Mouse (Mus musculus): Measurements from ENCODE around the gene Sf3b3. TPM values are rescaled to one million over a fixed set of nuclear protein-coding genes. Genes with fewer than 3 reads are reported as not detected.
"Not testable (repeated sequence)": the region's sequence is repeated elsewhere in the genome, so short reads cannot be mapped to it uniquely, and the experiment has no call there.

The Sf3b3 gene
- total RNA-seq, 2 experiments from 2014 or later: 46.5 to 60.3 TPM

DNA sequence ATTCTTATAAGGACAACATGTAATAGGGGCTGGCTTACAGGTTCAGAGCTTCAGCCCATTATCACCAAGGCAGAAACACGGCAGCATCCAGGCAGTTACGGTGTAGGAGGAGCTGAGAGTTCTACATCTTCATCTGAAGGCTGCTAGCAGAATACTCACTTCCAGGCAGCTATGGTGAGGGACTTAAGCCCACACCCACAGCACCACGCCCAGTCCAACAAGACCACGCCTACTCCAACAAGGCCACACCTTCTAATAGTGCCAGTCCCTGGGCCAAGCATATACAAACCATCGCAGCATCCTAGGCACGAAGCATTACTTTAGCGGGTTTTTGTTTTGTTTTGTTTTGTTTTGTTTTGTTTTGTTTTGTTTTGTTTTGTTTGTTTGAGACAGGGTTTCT, 60.1 kb downstream of the Sf3b3 start:
- not testable (repeated sequence) for ATAC-seq (replicated peaks; ENCODE audit: low FRiP score, poor library complexity, severe bottlenecking)

GRCm38 (mm10) chr8:110785366-110785765, 61.2 kb downstream of the Sf3b3 start:
- ATAC-seq (replicated peaks; ENCODE audit: low FRiP score, poor library complexity, severe bottlenecking): no peak

- ATAC-seq (replicated peaks; ENCODE audit: low FRiP score, poor library complexity, severe bottlenecking): no peak
These were observed 66.5 kb downstream of the Sf3b3 start for GRCm38 (mm10) chr8:110779924-110780718.

DNA sequence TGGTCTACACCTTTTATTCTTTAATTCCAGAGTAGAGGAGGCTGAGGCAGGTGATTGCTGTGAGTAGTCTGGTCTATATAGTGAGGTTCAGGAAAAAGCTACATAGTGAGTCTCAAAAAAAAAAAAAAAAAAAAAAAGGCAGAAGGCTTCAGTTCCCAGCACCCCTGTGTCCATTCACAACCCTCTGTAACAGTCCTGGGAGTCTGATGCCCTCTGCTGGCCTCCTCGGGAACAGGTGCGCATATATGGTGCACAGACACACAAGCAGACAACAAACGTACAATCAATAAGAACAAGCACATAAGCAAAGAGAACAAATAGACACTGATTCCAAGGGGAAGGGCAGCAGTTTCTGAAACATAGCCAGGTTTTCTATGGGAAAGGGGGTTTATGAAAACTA, 70.3 kb downstream of the Sf3b3 start:
- no peak for ATAC-seq (replicated peaks; ENCODE audit: low FRiP score, poor library complexity, severe bottlenecking)

DNA sequence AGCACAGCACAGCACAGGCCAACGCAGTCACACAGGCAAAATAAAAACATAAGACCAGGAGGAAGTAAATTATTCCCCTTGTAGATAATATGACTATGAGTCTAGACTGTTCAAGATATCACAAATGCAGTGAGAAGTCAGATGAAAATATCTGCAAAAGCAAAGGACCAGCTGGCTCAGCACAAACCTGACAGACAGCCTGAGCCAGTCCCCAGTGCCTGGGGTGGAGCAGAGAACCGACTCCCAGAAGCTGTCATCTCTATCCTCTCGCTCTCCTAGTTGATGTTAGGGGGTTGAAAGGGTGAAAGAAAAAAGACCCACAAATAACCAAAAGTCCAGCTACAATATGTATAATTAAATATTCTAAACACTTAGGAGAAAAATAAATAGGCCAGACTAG, 70.9 kb downstream of the Sf3b3 start:
- ATAC-seq (replicated peaks; ENCODE audit: low FRiP score, poor library complexity, severe bottlenecking): no peak

GRCm38 (mm10) chr8:110775316-110775715, 71.3 kb downstream of the Sf3b3 start:
- 0 out of 2 replicates have a peak, but pooled peaks have one; percentile 39 for ATAC-seq (replicated peaks; ENCODE audit: low FRiP score, poor library complexity, severe bottlenecking)

DNA sequence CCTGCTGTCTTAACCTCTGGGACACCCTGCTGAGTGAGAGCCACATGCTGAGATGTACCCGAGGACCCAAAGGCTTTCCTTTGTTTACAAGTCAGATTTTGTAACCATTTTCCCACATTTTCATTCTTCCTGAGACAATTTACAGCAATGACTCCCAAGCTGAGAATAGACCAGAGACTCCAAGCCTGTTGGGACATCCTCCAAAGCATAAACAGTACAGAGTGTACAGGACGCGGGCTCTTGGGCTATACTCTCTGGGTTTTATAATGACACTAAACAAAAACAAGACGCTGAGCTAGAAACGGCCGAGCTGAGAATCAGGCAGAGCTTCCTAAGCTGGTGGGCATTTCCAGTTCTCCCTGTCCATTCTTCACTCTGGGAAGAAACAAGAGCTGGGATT, 71.9 kb downstream of the Sf3b3 start:
- ATAC-seq (replicated peaks; ENCODE audit: low FRiP score, poor library complexity, severe bottlenecking): no peak

- ATAC-seq (replicated peaks; ENCODE audit: low FRiP score, poor library complexity, severe bottlenecking): no peak
These were observed 72.5 kb downstream of the Sf3b3 start for GRCm38 (mm10) chr8:110774047-110774446.

DNA sequence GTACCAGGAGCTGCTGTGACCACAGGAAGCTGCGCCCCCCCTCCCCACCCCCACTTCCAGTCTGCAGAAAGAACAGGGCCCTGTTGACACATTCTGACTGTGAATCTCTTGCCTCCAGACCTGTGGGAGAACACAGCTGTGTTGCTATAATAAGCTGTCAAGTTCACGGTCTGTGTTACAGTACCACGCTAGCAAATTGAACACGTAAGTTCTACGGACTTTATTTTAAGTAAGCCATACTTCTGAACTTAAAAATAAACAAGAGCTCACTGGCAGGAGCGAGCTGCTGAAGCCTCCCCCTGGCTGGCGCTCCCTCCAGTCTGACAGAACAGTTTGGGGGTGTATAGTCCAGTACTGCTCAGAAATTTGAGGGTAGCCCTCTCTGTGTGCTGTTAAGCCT, 74.1 kb downstream of the Sf3b3 start:
- ATAC-seq (replicated peaks; ENCODE audit: low FRiP score, poor library complexity, severe bottlenecking): no peak

GRCm38 (mm10) chr8:110767261-110767660, 79.3 kb downstream of the Sf3b3 start:
- ATAC-seq (replicated peaks; ENCODE audit: low FRiP score, poor library complexity, severe bottlenecking): no peak

GRCm38 (mm10) chr8:110764671-110765070, 81.9 kb downstream of the Sf3b3 start:
- ATAC-seq (replicated peaks; ENCODE audit: low FRiP score, poor library complexity, severe bottlenecking): no peak

DNA sequence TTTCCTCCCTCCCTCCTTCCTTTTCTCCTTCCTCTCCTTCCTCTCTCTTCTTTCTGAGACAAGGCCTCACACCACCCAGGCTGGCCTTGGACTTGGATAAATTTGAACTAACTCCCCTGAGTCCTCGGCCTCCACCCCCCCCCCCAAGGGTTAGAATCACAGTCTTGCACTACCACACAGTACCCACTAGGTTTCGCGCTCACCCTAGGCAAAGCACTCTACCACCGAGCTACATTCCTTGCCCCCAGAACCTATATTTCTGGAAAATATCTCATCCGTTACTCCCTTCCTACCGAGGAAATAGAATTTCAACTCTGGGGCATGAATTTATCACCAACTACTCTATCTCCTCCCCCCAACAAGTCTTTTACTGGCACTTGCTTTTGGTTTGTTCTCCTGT, 84.6 kb downstream of the Sf3b3 start:
- no peak for ATAC-seq (replicated peaks; ENCODE audit: low FRiP score, poor library complexity, severe bottlenecking)

DNA sequence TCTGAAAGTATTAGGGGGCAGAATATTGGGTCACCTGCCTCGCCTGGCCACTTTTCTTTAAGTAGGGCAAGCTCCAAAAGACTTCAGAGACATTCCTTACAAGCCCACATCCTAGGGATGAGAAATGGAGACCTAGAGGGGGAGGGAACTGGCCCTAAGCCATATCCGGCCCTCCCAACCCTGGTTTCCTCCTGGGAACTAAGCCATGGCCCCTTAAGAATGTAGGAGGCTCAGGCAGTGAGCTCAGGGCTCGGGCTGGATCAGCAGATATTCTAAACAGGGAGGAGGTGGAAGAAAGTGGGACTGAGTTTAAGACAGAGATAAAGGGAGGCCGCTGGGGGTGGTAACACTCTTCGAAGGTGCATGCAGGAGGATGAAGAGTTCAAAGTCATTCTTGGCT, 85.4 kb downstream of the Sf3b3 start:
- ATAC-seq (replicated peaks; ENCODE audit: low FRiP score, poor library complexity, severe bottlenecking): no peak

DNA sequence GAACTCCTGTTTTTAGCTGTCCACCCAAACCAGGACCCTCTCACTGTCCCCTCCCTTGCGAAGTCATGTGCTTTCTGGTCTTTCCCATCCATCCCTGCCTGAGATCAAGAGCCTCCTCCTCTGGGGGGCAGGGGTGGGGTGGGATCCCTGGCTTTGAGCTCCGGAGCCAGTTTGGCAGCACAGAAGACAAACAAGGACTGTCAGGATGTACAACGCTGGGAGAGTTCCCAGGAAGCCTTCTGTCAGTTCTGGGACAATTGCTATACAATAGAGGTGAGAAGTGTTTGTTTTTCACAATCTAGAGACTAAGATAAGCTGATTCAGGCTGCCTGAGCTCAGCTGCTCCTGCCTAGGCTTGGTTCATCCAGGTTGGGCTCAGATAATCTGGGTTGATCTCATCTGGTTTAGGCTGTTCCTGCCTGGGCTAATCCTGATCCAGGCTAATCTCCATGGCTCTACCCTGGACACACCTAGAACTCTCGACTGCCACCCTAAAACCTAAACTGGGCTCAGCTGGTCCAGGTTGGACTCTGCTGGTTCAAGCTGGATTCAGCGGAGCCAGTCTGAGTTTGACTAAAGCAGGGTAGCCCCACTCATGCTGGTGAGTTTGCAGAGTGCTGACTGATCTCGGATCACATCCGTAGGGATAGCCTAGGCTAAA, 86.2 kb downstream of the Sf3b3 start:
- no peak for ATAC-seq (replicated peaks; ENCODE audit: low FRiP score, poor library complexity, severe bottlenecking)

Other genes starting within 250 kb of the Sf3b3 start
- 12.6 and 24.3 TPM in 2 replicates for gene Vac14, start 228.2 kb downstream of the Sf3b3 start, total RNA-seq (2015; ENCODE audit: low replicate concordance)
- gene Vac14, start 228.2 kb downstream of the Sf3b3 start, total RNA-seq (2017; ENCODE audit: low replicate concordance): 8.6 and 12.6 TPM in 2 replicates
- gene Mtss1l, start 125.3 kb downstream of the Sf3b3 start, total RNA-seq (2015; ENCODE audit: low replicate concordance): not detected in 2 replicates
- gene Mtss1l, start 125.3 kb downstream of the Sf3b3 start, total RNA-seq (2017; ENCODE audit: low replicate concordance): not detected in 2 replicates
- gene Il34, start 40.9 kb downstream of the Sf3b3 start, total RNA-seq (2015; ENCODE audit: low replicate concordance): 1.3 TPM in 1 of 2 replicates, not detected in the other
- 0.91 TPM in 1 of 2 replicates, not detected in the other for gene Il34, start 40.9 kb downstream of the Sf3b3 start, total RNA-seq (2017; ENCODE audit: low replicate concordance)
- gene Cog4, start 187 bp downstream of the Sf3b3 start, total RNA-seq (2015; ENCODE audit: low replicate concordance): 18.9 and 27.4 TPM in 2 replicates
- gene Cog4, start 187 bp downstream of the Sf3b3 start, total RNA-seq (2017; ENCODE audit: low replicate concordance): 21.6 and 55.7 TPM in 2 replicates
- 0.42 TPM in 1 of 2 replicates, not detected in the other for gene Fuk, start 55.7 kb upstream of the Sf3b3 start, total RNA-seq (2015; ENCODE audit: low replicate concordance)
- 0.51 and 1.4 TPM in 2 replicates for gene Fuk, start 55.7 kb upstream of the Sf3b3 start, total RNA-seq (2017; ENCODE audit: low replicate concordance)
- 30.6 and 40.0 TPM in 2 replicates for gene St3gal2, start 73.1 kb upstream of the Sf3b3 start, total RNA-seq (2015; ENCODE audit: low replicate concordance)
- gene St3gal2, start 73.1 kb upstream of the Sf3b3 start, total RNA-seq (2017; ENCODE audit: low replicate concordance): 34.0 and 40.6 TPM in 2 replicates
- 45.4 and 49.9 TPM in 2 replicates for gene Ddx19a, start 151.0 kb upstream of the Sf3b3 start, total RNA-seq (2015; ENCODE audit: low replicate concordance)
- 22.5 and 28.8 TPM in 2 replicates for gene Ddx19a, start 151.0 kb upstream of the Sf3b3 start, total RNA-seq (2017; ENCODE audit: low replicate concordance)
- 0.72 and 1.7 TPM in 2 replicates for gene Ddx19b, start 185.0 kb upstream of the Sf3b3 start, total RNA-seq (2015; ENCODE audit: low replicate concordance)
- 1.8 and 4.6 TPM in 2 replicates for gene Ddx19b, start 185.0 kb upstream of the Sf3b3 start, total RNA-seq (2017; ENCODE audit: low replicate concordance)
- 56.2 and 58.0 TPM in 2 replicates for gene Aars, start 186.4 kb upstream of the Sf3b3 start, total RNA-seq (2015; ENCODE audit: low replicate concordance)
- gene Aars, start 186.4 kb upstream of the Sf3b3 start, total RNA-seq (2017; ENCODE audit: low replicate concordance): 114 and 124 TPM in 2 replicates
- gene Exosc6, start 209.6 kb upstream of the Sf3b3 start, total RNA-seq (2015; ENCODE audit: low replicate concordance): 8.4 TPM in 1 of 2 replicates, not detected in the other
- gene Exosc6, start 209.6 kb upstream of the Sf3b3 start, total RNA-seq (2017; ENCODE audit: low replicate concordance): not detected in 2 replicates
- not detected in 2 replicates for gene Clec18a, start 245.6 kb upstream of the Sf3b3 start, total RNA-seq (2015; ENCODE audit: low replicate concordance)
- not detected in 2 replicates for gene Clec18a, start 245.6 kb upstream of the Sf3b3 start, total RNA-seq (2017; ENCODE audit: low replicate concordance)
- gene Pdpr, start 247.8 kb upstream of the Sf3b3 start, total RNA-seq (2015; ENCODE audit: low replicate concordance): 6.8 and 9.6 TPM in 2 replicates
- gene Pdpr, start 247.8 kb upstream of the Sf3b3 start, total RNA-seq (2017; ENCODE audit: low replicate concordance): 8.1 and 11.0 TPM in 2 replicates